Mouse (Mus musculus): ENCODE measurements around the gene Pim2. TPM values are rescaled to one million over a fixed set of nuclear protein-coding genes. Genes with fewer than 3 reads are reported as not detected.

Gene Pim2
- polyA plus RNA-seq, 1 experiment, result 14.5 TPM

DNA sequence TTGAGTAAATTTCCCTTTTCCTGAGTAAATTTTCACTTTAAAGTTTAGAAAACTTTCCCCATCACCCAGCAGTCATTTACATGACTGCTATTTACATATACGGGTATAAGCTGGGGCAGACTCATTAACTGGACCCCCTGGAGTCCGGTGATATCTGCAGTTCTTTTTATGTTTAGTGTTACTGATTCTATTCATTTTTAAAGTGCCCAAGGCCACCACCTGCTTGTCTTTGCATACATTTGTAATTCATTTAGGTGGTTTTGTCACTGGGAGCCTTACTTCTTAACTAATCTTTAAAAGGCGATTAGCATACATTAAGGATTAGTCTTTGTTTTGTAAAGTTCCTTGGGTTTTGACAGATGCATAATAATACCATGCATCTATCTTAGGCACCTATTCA, 8.2 kb upstream of the Pim2 start:
- H3K36me3 ChIP-seq (ENCODE audit: control insufficient read depth, insufficient read depth, low read length), result peaks cover 38% of the 10 kb centered on the region
- H3K27ac ChIP-seq (ENCODE audit: insufficient read depth, low read depth, low read length), result no peak overlapping the region
- no peaks in the 10 kb centered on the region for H3K27me3 ChIP-seq (ENCODE audit: control insufficient read depth, insufficient read depth, low read length)
- no peaks in the 10 kb centered on the region for H3K4me1 ChIP-seq (ENCODE audit: control insufficient read depth, insufficient read depth, insufficient read length, low read length)
- WGBS, result 47% methylated on average over 3 of the region's 3 CpGs
- H3K4me3 ChIP-seq (ENCODE audit: low read depth, low read length), result no peak overlapping the region
- TF ChIP-seq POLR2A (IDR thresholded peaks at IDR 0.05; ENCODE audit: low read depth, low read length), result no peak

DNA sequence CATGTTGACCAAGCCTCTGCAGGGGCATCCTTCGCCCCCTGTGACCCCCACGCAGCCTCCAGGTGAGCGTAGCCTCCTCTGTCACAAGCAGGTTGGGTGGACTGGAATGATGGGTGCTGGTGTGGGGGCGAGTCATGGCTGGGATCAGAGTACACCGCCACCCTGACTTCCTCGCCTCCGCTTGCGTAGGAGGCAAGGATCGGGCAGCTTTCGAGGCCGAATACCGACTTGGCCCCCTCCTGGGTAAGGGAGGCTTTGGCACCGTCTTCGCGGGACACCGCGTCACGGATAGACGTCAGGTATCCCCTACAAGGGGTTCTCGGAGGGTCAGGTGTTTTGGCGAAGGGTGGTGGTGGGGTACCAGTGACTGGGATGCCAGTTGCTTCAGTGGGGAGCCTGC, 433 bp downstream of the Pim2 start:
- Histone ChIP-seq H3K27me3 (ENCODE audit: control insufficient read depth, insufficient read depth, low read length) (no peaks in the 10 kb centered on the region), H3K36me3 (ENCODE audit: control insufficient read depth, insufficient read depth, low read length) (peaks cover 7% of the 10 kb centered on the region; the same call in 1 of the 2 replicates), H3K4me3 (ENCODE audit: low read depth, low read length) (peak overlapping the region; percentile 80), H3K4me1 (ENCODE audit: control insufficient read depth, insufficient read depth, insufficient read length, low read length) (peaks cover 3% of the 10 kb centered on the region; the same call in 1 of the 2 replicates), H3K27ac (ENCODE audit: insufficient read depth, low read depth, low read length) (peak overlapping the region; percentile 26; the same call in 1 of the 2 replicates)
- no peak for TF ChIP-seq POLR2A (IDR thresholded peaks at IDR 0.05; ENCODE audit: low read depth, low read length)
- TF ChIP-seq CTCF (IDR thresholded peaks at IDR 0.05; ENCODE audit: extremely low read depth, insufficient read length, insufficient replicate concordance, low read depth, low read length), result no peak
- WGBS, result 13% methylated on average over 21 of the region's 21 CpGs

DNA sequence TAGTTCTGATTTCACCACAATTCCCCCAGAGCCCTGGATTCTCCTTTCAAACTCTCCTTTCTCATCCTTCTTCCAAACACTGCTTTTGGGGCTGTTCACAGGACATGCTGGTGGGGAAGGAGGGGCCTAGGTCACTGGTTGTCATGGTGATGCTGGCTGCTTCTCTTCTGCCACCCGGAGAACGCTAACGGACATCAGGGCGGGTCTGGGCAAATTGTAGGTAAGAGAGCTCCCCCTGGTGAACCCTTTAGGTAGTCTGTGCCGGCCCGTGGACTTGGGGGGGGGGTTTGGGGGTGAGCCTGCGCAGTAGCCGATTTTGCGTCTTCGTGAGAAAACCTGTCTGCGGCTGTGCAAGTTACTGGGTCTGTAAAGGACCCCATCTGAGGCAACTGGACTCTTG, 1.8 kb downstream of the Pim2 start:
- TF ChIP-seq CTCF (IDR thresholded peaks at IDR 0.05; ENCODE audit: extremely low read depth, insufficient read length, insufficient replicate concordance, low read depth, low read length), result peak; percentile 35; the same call in 1 of the 2 replicates
- no peak for TF ChIP-seq POLR2A (IDR thresholded peaks at IDR 0.05; ENCODE audit: low read depth, low read length)
- no peaks in the 10 kb centered on the region for H3K27me3 ChIP-seq (ENCODE audit: control insufficient read depth, insufficient read depth, low read length)
- WGBS, result 23% methylated on average over 11 of the region's 11 CpGs
- H3K4me3 ChIP-seq (ENCODE audit: low read depth, low read length), result 0 out of 2 replicates have a peak overlapping the region, but pooled peaks have one; percentile 11
- peaks cover 3% of the 10 kb centered on the region; the same call in 1 of the 2 replicates for H3K4me1 ChIP-seq (ENCODE audit: control insufficient read depth, insufficient read depth, insufficient read length, low read length)
- H3K27ac ChIP-seq (ENCODE audit: insufficient read depth, low read depth, low read length), result no peak overlapping the region
- H3K36me3 ChIP-seq (ENCODE audit: control insufficient read depth, insufficient read depth, low read length), result 0 out of 2 replicates have a peak, but pooled peaks cover 2% of the 10 kb centered on the region

DNA sequence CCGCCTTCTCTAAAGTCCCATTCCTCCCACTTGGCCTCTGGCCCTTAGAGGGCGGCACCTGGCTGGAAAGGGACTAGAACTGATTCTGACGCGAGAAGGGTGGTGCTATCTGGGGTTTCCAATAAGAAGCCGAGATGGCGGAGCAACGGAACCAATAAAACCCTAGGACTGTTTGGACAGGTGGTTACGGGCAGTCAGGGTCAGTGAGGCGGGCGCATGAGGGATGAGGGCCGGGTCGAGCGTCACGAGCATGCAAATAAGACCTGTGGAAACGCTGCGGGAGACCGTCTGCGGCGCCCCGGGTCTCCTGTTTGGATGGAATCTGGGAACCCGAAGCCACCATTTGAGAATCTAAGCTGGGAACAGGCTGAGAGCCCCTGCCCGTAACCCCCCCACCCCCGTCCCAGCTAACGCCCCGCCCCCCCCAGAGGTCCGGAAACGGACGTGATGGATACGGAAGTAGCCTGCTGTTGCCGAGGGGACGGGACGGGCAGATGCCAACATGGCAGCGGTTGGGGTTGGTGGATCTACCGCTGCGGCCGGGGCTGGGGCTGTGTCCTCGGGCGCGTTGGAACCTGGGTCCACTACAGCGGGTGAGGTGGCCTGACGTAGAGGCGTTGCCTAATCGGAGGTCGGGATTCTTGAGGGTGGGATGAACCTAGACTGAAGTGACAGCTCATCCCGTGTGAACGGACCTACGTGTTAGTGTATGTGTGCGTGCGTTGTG, 5.9 kb downstream of the Pim2 start, which contains the start of gene Slc35a2:
Gene Slc35a2 (plus strand): TSS at position 188 of the 727 bp plus-strand sequence.
- no peaks in the 10 kb centered on the region for H3K27me3 ChIP-seq (ENCODE audit: control insufficient read depth, insufficient read depth, low read length)
- TF ChIP-seq POLR2A (IDR thresholded peaks at IDR 0.05; ENCODE audit: low read depth, low read length) (no peak; the same call in 1 of the 2 replicates), CTCF (IDR thresholded peaks at IDR 0.05; ENCODE audit: extremely low read depth, insufficient read length, insufficient replicate concordance, low read depth, low read length) (no peak)
- no peaks in the 10 kb centered on the region; the same call in 1 of the 2 replicates for H3K4me1 ChIP-seq (ENCODE audit: control insufficient read depth, insufficient read depth, insufficient read length, low read length)
- H3K4me3 ChIP-seq (ENCODE audit: low read depth, low read length), result peak within 1 kb of the TSS; percentile 86
- H3K36me3 ChIP-seq (ENCODE audit: control insufficient read depth, insufficient read depth, low read length), result peaks cover 3% of the 10 kb centered on the region; the same call in 1 of the 2 replicates
- 11% methylated on average over 49 of the region's 49 CpGs for WGBS
- peak within 1 kb of the TSS; percentile 49; the same call in 1 of the 2 replicates for H3K27ac ChIP-seq (ENCODE audit: insufficient read depth, low read depth, low read length)

- peak overlapping the region; percentile 99; the same call in 1 of the 2 replicates for H3K27ac ChIP-seq (ENCODE audit: insufficient read depth, low read depth, low read length)
- WGBS, result 23% methylated on average over 13 of the region's 13 CpGs
- H3K36me3 ChIP-seq (ENCODE audit: control insufficient read depth, insufficient read depth, low read length), result peaks cover 12% of the 10 kb centered on the region
- H3K4me1 ChIP-seq (ENCODE audit: control insufficient read depth, insufficient read depth, insufficient read length, low read length), result no peaks in the 10 kb centered on the region
- no peaks in the 10 kb centered on the region for H3K27me3 ChIP-seq (ENCODE audit: control insufficient read depth, insufficient read depth, low read length)
- peak overlapping the region; percentile 99 for H3K4me3 ChIP-seq (ENCODE audit: low read depth, low read length)
- TF ChIP-seq CTCF (IDR thresholded peaks at IDR 0.05; ENCODE audit: extremely low read depth, insufficient read length, insufficient replicate concordance, low read depth, low read length), result no peak
Measured at GRCm38 (mm10) chrX:7898211-7898610, 20.1 kb downstream of the Pim2 start.

DNA sequence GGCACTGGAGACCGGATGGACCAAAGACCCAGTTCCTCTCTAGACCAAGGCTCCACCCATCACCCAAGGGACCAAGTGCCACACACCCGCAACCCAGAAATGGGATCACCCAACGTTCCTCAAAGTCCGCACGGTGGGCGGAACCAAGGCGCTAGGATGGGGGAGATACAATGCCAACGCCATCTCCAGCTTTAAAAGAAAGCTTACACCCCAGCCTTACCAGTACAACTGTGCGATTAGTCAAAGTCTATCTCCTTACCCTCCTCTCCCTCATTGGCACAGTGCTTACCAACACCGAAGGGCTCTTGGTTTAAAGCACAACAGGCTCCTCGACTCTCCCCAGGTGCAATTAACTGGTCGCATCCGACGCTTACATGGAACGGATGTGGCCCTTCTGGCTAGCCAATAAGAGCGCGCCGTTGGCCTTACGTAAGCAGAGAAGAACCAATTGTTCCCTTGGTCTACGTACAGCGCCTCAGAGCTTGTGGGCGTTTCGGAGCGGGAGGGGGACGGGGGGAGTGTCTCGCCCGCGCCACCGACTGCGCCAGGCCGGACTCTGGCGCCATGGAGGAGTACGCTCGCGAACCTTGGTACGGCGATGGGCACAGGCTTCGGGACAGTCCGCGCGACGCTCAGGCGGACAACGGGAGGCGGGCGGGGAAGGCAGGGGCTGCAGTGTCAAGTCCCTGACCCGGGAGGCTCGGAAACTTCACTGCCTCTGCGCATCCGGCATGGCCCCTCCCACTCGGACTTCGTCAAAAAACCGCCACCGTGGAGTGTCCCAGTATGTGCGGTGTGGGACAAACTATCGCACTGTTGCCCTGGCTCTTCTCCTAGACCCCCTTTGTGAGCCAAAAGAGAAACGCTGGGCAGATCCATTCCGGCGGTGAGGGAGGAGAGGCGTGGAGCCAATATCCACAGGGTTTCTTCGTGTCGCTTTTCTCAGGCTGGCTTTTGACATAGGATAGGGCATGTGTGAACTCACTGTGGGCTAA, 21.1 kb downstream of the Pim2 start, which contains the start of the genes Pqbp1 and Timm17b:
Gene Pqbp1 (minus strand): TSS at position 390 of the 995 bp plus-strand sequence.
Gene Timm17b (plus strand): TSS at position 478 of the 995 bp plus-strand sequence.
- H3K36me3 ChIP-seq (ENCODE audit: control insufficient read depth, insufficient read depth, low read length), result peaks cover 10% of the 10 kb centered on the region
- H3K4me1 ChIP-seq (ENCODE audit: control insufficient read depth, insufficient read depth, insufficient read length, low read length), result no peaks in the 10 kb centered on the region
- H3K27me3 ChIP-seq (ENCODE audit: control insufficient read depth, insufficient read depth, low read length), result no peaks in the 10 kb centered on the region
- WGBS, result 16% methylated on average over 62 of the region's 62 CpGs
- peak within 1 kb of the TSS; percentile 99 for H3K27ac ChIP-seq (ENCODE audit: insufficient read depth, low read depth, low read length)
- TF ChIP-seq CTCF (IDR thresholded peaks at IDR 0.05; ENCODE audit: extremely low read depth, insufficient read length, insufficient replicate concordance, low read depth, low read length) (no peak), POLR2A (IDR thresholded peaks at IDR 0.05; ENCODE audit: low read depth, low read length) (peak; percentile 14; the same call in 1 of the 2 replicates)
- peak within 1 kb of the TSS; percentile 99 for H3K4me3 ChIP-seq (ENCODE audit: low read depth, low read length)

Data from small intestine, adult 2 months (tissue).